Mouse (Mus musculus): ENCODE measurements around the gene Atp2a2.

GRCm38 (mm10) chr5:122500563-122500962 is 1.5 kb downstream of the Atp2a2 start:
- no peak for TF ChIP-seq CTCF (IDR thresholded peaks at IDR 0.05; ENCODE audit: borderline replicate concordance, extremely low read depth, insufficient read depth, insufficient read length)
- no peak for TF ChIP-seq POLR2A (IDR thresholded peaks at IDR 0.05; ENCODE audit: borderline replicate concordance, extremely low read depth, insufficient read depth, insufficient read length, poor library complexity, severe bottlenecking)
